Mouse (Mus musculus) liver, postnatal 0 days (tissue): ENCODE data around the gene Rflna. TPM values are rescaled to one million over a fixed set of nuclear protein-coding genes. Genes with fewer than 3 reads are reported as not detected.

Experiments used
- ATAC-seq: fragments of 200-750 bp; cut with Nextera tagmentation; 2 replicates; pipeline ENCODE4 v1.8.0; 2017; ENCODE audit warnings: mild to moderate bottlenecking, moderate library complexity
- DNase-seq: peaks from one replicate; pipeline ENCODE4 v3.0.0-alpha.2; 2016
- H3K27ac ChIP-seq: fragments of 300-500 bp; sonication (generic); 2 replicates; pipeline ENCODE4 v1.5.1; 2014; ENCODE audit warnings: antibody characterized with exemption, moderate library complexity, mild to moderate bottlenecking, low read depth
- H3K27me3 ChIP-seq: fragments of 300-500 bp; sonication (generic); 2 replicates; pipeline ENCODE4 v1.6.1; 2014; ENCODE audit warnings: low read length, control low read depth, mixed read lengths; ENCODE audit not compliant: insufficient read depth
- H3K36me3 ChIP-seq: fragments of 300-500 bp; sonication (generic); replicated peaks from 2 replicates; pipeline ENCODE4 v1.6.1; 2014; ENCODE audit warnings: mild to moderate bottlenecking, control low read depth, low read length, moderate library complexity, mixed read lengths; ENCODE audit not compliant: insufficient read depth
- H3K4me1 ChIP-seq: fragments of 300-500 bp; sonication (generic); 2 replicates; pipeline ENCODE4 v1.6.1; 2014; ENCODE audit warnings: antibody characterized with exemption, mild to moderate bottlenecking, control low read depth; ENCODE audit not compliant: insufficient read depth
- H3K4me2 ChIP-seq: fragments of 300-500 bp; sonication (generic); 2 replicates; pipeline ENCODE4 v1.6.1; 2014; ENCODE audit warnings: low read depth, mild to moderate bottlenecking, low read length, moderate library complexity, mixed read lengths
- H3K4me3 ChIP-seq: fragments of 300-500 bp; sonication (generic); 2 replicates; pipeline ENCODE4 v1.5.1; 2014; ENCODE audit warnings: low read depth, low read length
- H3K9ac ChIP-seq: fragments of 300-500 bp; sonication (generic); replicated peaks from 2 replicates; pipeline ENCODE4 v1.6.1; 2014; ENCODE audit warnings: mild to moderate bottlenecking, moderate library complexity
- H3K9me3 ChIP-seq: fragments of 300-500 bp; sonication (generic); 2 replicates; pipeline ENCODE4 v1.6.1; 2016; ENCODE audit warnings: mild to moderate bottlenecking, control low read depth, low read length, mixed read lengths
- CTCF ChIP-seq: sonication (generic); IDR thresholded peaks from 2 replicates; pipeline ENCODE4 v1.5.1; 2016; ENCODE audit warnings: antibody characterized with exemption, low read depth
- EP300 ChIP-seq: IDR thresholded peaks from 2 replicates; pipeline ENCODE4 v1.6.1; 2016; ENCODE audit warnings: antibody characterized with exemption, low read depth, mild to moderate bottlenecking
- WGBS: fragments of 180-500 bp; shearing (Covaris S2); extraction: QIAGEN DNeasy Blood & Tissue Kit; methylation state at CpG from one replicate; pipeline ENCODE4 v1.1.7; 2014; ENCODE audit not compliant: insufficient replicate concordance; 5-methylcytosine and 5-hydroxymethylcytosine counted together
- polyA plus RNA-seq: library from polyadenylated mRNA; unstranded; fragments of >200 nt; fragmentation: Nextera tagmentation; extraction: Ambion mirVana; gene quantifications from 2 replicates; pipeline ENCODE4 v1.2.1, GENCODE M21; 2015

Rflna gene
- polyA plus RNA-seq, 1 experiment from 2014 or later: 0.21 TPM

DNA sequence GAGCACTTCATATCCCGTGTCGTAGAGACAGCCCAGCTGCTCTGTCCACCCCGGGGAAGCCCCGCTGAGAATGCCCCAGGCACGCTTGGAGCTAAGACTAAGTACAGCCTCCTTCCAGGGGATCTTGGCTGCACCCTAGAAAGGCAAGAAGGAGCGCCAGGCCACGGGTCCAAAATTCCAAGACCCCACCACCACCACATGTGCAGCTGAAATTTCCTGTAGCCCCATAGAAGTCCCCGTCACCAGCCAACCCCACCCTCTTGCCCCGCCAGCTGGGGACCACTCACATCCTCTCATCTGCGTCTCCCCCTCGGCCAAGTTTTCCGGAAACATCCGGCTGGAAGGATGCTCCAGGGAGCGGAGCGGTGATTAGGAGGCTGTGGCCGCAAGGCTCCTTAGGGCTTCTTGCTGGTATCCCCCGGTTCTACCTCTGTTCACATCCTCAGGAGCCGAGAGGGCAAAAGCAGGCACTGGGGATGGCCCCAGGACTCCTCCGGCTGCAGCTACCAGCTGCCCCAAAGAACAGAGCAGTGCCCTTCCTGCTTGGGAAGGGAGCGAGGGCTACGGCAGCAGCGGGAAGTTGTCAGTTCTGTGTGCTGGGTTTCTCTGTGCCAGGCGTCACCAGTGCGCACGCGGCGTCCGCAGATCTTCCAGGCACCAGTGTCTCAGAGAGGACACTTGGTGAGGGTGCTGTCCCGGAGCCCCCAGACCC lies 54.7 kb downstream of the Rflna start:
- TF ChIP-seq CTCF (no peak), EP300 (no peak)
- peak overlapping the region; percentile 44 for H3K9ac ChIP-seq
- ATAC-seq (peak; percentile 8; the same call in 1 of the 2 replicates), DNase-seq (peak; percentile 44)
- 29% methylated on average over 29 of the region's 29 CpGs for WGBS
- peaks cover 7% of the 10 kb centered on the region for H3K36me3 ChIP-seq
- H3K4me2 ChIP-seq: peak overlapping the region; percentile 72
- no peaks in the 10 kb centered on the region for H3K9me3 ChIP-seq
- H3K27me3 ChIP-seq: no peaks in the 10 kb centered on the region
- H3K4me1 ChIP-seq: peaks cover 54% of the 10 kb centered on the region
- H3K4me3 ChIP-seq: peak overlapping the region; percentile 44
- H3K27ac ChIP-seq: peak overlapping the region; percentile 57

DNA sequence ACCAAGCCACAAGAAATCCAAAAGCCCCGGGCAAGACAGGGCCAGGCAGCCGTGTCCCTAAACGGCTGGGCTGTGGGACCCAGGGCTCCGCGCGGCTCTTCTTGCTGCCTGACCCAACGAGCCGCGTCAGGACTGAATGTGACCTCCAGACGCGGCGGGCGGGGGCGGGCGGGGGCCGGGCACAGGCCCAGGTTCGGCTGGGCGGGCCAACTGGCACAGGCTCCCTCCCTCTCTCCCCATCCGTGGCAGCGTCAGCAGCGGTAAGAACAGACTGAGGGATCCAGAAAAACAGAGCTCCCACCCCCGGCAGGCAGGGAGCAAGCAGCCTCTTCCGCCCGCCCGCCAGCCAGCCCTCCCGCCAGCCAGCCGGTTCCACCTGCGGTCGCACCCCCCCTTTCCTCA lies 55.2 kb downstream of the Rflna start:
- Histone ChIP-seq H3K4me1 (peaks cover 49% of the 10 kb centered on the region), H3K9ac (peak overlapping the region; percentile 44), H3K4me2 (peak overlapping the region; percentile 72), H3K9me3 (no peaks in the 10 kb centered on the region), H3K27ac (peak overlapping the region; percentile 57), H3K27me3 (no peaks in the 10 kb centered on the region), H3K36me3 (peaks cover 7% of the 10 kb centered on the region), H3K4me3 (peak overlapping the region; percentile 44)
- peak; percentile 74 for DNase-seq
- TF ChIP-seq CTCF: no peak
- no peak for TF ChIP-seq EP300
- ATAC-seq: peak; percentile 44
- 10% methylated on average over 27 of the region's 29 CpGs for WGBS

Other genes starting within 250 kb of the Rflna start
- 0.30 and 0.35 TPM in 2 replicates for gene Ccdc92, start 140.8 kb upstream of the Rflna start, polyA plus RNA-seq
- 10.6 and 12.1 TPM in 2 replicates for gene Zfp664, start 140.5 kb upstream of the Rflna start, polyA plus RNA-seq
- gene Ncor2, start 176.0 kb downstream of the Rflna start, polyA plus RNA-seq: 3.1 and 3.4 TPM in 2 replicates